Mouse (Mus musculus): ENCODE measurements around the gene Shc2. TPM values are rescaled to one million over a fixed set of nuclear protein-coding genes. Genes with fewer than 3 reads are reported as not detected.

Gene Shc2
- total and polyA plus RNA-seq, 3 experiments = not detected

GRCm38 (mm10) chr10:79681591-79682245, 44.0 kb upstream of the Shc2 start, which contains the start of gene Cdc34 (continued):
- TF ChIP-seq ZNF384 (IDR thresholded peaks at IDR 0.05; ENCODE audit: low read depth, low read length) (no peak; the same call in 1 of the 2 replicates), CHD1 (IDR thresholded peaks at IDR 0.05; ENCODE audit: low read depth, low read length) (no peak), NRF1 (IDR thresholded peaks at IDR 0.05; ENCODE audit: insufficient read depth, low read depth, low read length, poor library complexity, severe bottlenecking) (peak; percentile 90), NELFE (IDR thresholded peaks at IDR 0.05; ENCODE audit: low read depth, low read length) (peak; percentile 91), BHLHE40 (IDR thresholded peaks at IDR 0.05; ENCODE audit: borderline replicate concordance, low read depth, low read length) (no peak), POLR2A (IDR thresholded peaks at IDR 0.05; ENCODE audit: control insufficient read depth in 1 of 2, insufficient read depth in 1 of 2, low read depth in 1 of 2, low read length in 2 of 2, poor library complexity in 1 of 2) (peak; percentile 59 to 85; a peak in 3 of 4 replicates), CHD2 (IDR thresholded peaks at IDR 0.05; ENCODE audit: low read length) (no peak), MAZ (IDR thresholded peaks at IDR 0.05; ENCODE audit: low read depth, low read length) (peak; percentile 93), KAT2A (conservative IDR thresholded peaks at IDR 0.05; ENCODE audit: low read depth, low read length) (peak; percentile 98), UBTF (IDR thresholded peaks at IDR 0.05; ENCODE audit: borderline replicate concordance, insufficient read depth, low read depth, low read length) (no peak), ETS1 (IDR thresholded peaks at IDR 0.05; ENCODE audit: low read depth, low read length) (peak; percentile 26; the same call in 1 of the 2 replicates), MAX (IDR thresholded peaks at IDR 0.05; ENCODE audit: low read length) (no peak; the same call in 1 of the 2 replicates), POLR2AphosphoS5 (IDR thresholded peaks at IDR 0.05; ENCODE audit: borderline replicate concordance, low read depth, low read length) (no peak), MEF2A (IDR thresholded peaks at IDR 0.05; ENCODE audit: extremely low read depth, insufficient replicate concordance, low read depth, low read length, poor library complexity, severe bottlenecking) (peak; percentile 49; the same call in 1 of the 2 replicates), ZMIZ1 (IDR thresholded peaks at IDR 0.05; ENCODE audit: low read depth, low read length) (peak; percentile 70; the same call in 1 of the 2 replicates), HCFC1 (IDR thresholded peaks at IDR 0.05; ENCODE audit: low read depth, low read length) (peak; percentile 98), ELF1 (IDR thresholded peaks at IDR 0.05; ENCODE audit: low read depth, low read length) (peak; percentile 97), CTCF (IDR thresholded peaks at IDR 0.05 in 2 of 3, conservative IDR thresholded peaks at IDR 0.05 in 1 of 3; ENCODE audit: control insufficient read depth in 1 of 3, insufficient read depth in 1 of 3, low read depth in 2 of 3, low read length in 3 of 3, poor library complexity in 1 of 3, severe bottlenecking in 1 of 3) (no peak), JUND (IDR thresholded peaks at IDR 0.05; ENCODE audit: low read depth, low read length) (no peak), SIN3A (IDR thresholded peaks at IDR 0.05; ENCODE audit: low read length) (peak; percentile 78), EP300 (IDR thresholded peaks at IDR 0.05; ENCODE audit: low read depth in 1 of 2, low read length in 2 of 2) (peak in 1 of 2 experiments; percentile 7; a peak in 1 of 4 replicates)
